Mouse (Mus musculus): Measurements from ENCODE around the gene Ephx4. TPM values are rescaled to one million over a fixed set of nuclear protein-coding genes. Genes with fewer than 3 reads are reported as not detected.
"Not testable (repeated sequence)": the region's sequence is repeated elsewhere in the genome, so short reads cannot be mapped to it uniquely, and the experiment has no call there.

The Ephx4 gene
- 3.0 and 3.7 TPM in 2 replicates for polyA plus RNA-seq (2015; fragmentation: Nextera tagmentation; extraction: Ambion mirVana)

DNA sequence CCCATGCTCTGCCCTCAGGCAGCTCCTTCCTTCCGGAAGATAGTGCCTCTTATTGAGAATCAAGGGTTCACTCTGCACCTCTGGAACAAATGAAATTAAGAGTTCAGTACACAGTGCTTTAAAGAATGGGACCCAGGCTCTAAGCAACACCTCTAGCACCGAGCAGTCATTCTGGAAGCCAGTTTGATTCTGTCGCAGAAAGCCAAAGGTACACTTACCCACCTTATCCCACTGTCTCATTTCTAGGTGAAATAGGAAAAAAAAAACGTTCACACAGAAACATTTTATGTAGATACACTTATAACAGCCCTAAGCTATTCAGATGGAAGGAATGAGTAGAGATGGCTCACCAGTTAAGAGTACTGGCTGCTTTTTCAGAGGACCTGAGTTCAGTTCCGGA, at the start of gene Ephx4:
TSS of gene Ephx4 (plus strand) at position 301 of the 400 bp plus-strand sequence.
- ATAC-seq (ENCODE audit: insufficient number of reproducible peaks, low FRiP score, low TSS enrichment, low read depth) = no peak

DNA sequence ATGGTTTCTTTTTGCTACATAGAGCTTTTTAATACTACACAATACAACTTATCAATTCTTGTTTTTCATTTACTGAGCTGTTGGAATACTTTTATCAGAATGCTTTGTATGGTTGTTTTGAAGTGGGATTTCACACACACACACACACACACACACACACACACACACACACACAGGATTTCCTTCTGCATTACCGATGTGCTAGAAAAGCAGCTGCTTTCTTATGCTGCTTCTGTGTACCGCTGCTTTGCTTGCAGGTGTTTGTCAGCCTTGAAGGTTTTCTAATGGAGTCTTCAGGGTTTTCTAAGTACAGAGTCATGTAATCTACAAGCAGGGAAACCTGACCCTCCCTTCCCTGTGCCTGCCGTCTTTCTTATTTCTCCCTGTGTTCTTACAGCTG, 48.6 kb upstream of the Ephx4 start:
- 39% methylated on average over 3 of the region's 3 CpGs for WGBS

More for the DNA sequence above, at the start of gene Ephx4:
- Histone ChIP-seq H3K4me1 (peaks cover 5% of the 10 kb centered on the region; the same call in 1 of the 2 replicates), H3K27me3 (peaks cover 26% of the 10 kb centered on the region), H3K4me3 (replicated peaks) (peak within 1 kb of the TSS; percentile 61), H3K4me2 (replicated peaks) (peak within 1 kb of the TSS; percentile 99), H3K9ac (peak within 1 kb of the TSS; percentile 57), H3K27ac (replicated peaks) (no peak within 1 kb of the TSS), H3K36me3 (no peaks in the 10 kb centered on the region), H3K9me3 (replicated peaks) (no peaks in the 10 kb centered on the region)
- WGBS = 11% methylated on average over 5 of the region's 5 CpGs

GRCm38 (mm10) chr5:107355801-107356200, 46.7 kb upstream of the Ephx4 start:
- H3K4me2 ChIP-seq (replicated peaks) = no peak overlapping the region
- H3K27me3 ChIP-seq = no peaks in the 10 kb centered on the region
- ATAC-seq (ENCODE audit: insufficient number of reproducible peaks, low FRiP score, low TSS enrichment, low read depth) = no peak
- no peak overlapping the region for H3K9ac ChIP-seq
- H3K9me3 ChIP-seq (replicated peaks) = no peaks in the 10 kb centered on the region
- H3K27ac ChIP-seq (replicated peaks) = no peak overlapping the region
- H3K4me1 ChIP-seq = peaks cover 8% of the 10 kb centered on the region; the same call in 1 of the 2 replicates
- no peak overlapping the region for H3K4me3 ChIP-seq (replicated peaks)
- no peaks in the 10 kb centered on the region for H3K36me3 ChIP-seq
- WGBS = 8% methylated on average over 1 of the region's 1 CpGs

More for the DNA sequence above, 48.6 kb upstream of the Ephx4 start:
- Histone ChIP-seq H3K4me1 (peaks cover 6% of the 10 kb centered on the region; the same call in 1 of the 2 replicates), H3K27ac (replicated peaks) (no peak overlapping the region), H3K4me2 (replicated peaks) (no peak overlapping the region), H3K4me3 (replicated peaks) (no peak overlapping the region), H3K36me3 (no peaks in the 10 kb centered on the region), H3K27me3 (no peaks in the 10 kb centered on the region), H3K9ac (no peak overlapping the region), H3K9me3 (replicated peaks) (no peaks in the 10 kb centered on the region)
- ATAC-seq (ENCODE audit: insufficient number of reproducible peaks, low FRiP score, low TSS enrichment, low read depth) = no peak

GRCm38 (mm10) chr5:107357723-107358122, 44.8 kb upstream of the Ephx4 start:
- Histone ChIP-seq H3K36me3 (no peaks in the 10 kb centered on the region), H3K4me1 (peaks cover 8% of the 10 kb centered on the region; the same call in 1 of the 2 replicates), H3K4me2 (replicated peaks) (no peak overlapping the region), H3K27ac (replicated peaks) (no peak overlapping the region), H3K9me3 (replicated peaks) (no peaks in the 10 kb centered on the region), H3K27me3 (no peaks in the 10 kb centered on the region), H3K9ac (no peak overlapping the region), H3K4me3 (replicated peaks) (no peak overlapping the region)
- ATAC-seq (ENCODE audit: insufficient number of reproducible peaks, low FRiP score, low TSS enrichment, low read depth) = no peak
- 86% methylated on average over 8 of the region's 8 CpGs for WGBS

GRCm38 (mm10) chr5:107359395-107360053, 43.0 kb upstream of the Ephx4 start:
- H3K9me3 ChIP-seq (replicated peaks) = no peaks in the 10 kb centered on the region
- peak overlapping the region; percentile 60 for H3K4me3 ChIP-seq (replicated peaks)
- peaks cover 8% of the 10 kb centered on the region; the same call in 1 of the 2 replicates for H3K4me1 ChIP-seq
- ATAC-seq (ENCODE audit: insufficient number of reproducible peaks, low FRiP score, low TSS enrichment, low read depth) = peak; percentile 95
- H3K36me3 ChIP-seq = no peaks in the 10 kb centered on the region; the same call in 1 of the 2 replicates
- H3K27me3 ChIP-seq = no peaks in the 10 kb centered on the region
- peak overlapping the region; percentile 45 for H3K4me2 ChIP-seq (replicated peaks)
- H3K27ac ChIP-seq (replicated peaks) = peak overlapping the region; percentile 82
- H3K9ac ChIP-seq = peak overlapping the region; percentile 47
- WGBS = 0% methylated on average over 32 of the region's 40 CpGs

- peak overlapping the region; percentile 47 for H3K9ac ChIP-seq
- H3K9me3 ChIP-seq (replicated peaks) = no peaks in the 10 kb centered on the region
- peak overlapping the region; percentile 45 for H3K4me2 ChIP-seq (replicated peaks)
- peak overlapping the region; percentile 82 for H3K27ac ChIP-seq (replicated peaks)
- peak overlapping the region; percentile 60 for H3K4me3 ChIP-seq (replicated peaks)
- no peaks in the 10 kb centered on the region for H3K27me3 ChIP-seq
- no peaks in the 10 kb centered on the region; the same call in 1 of the 2 replicates for H3K36me3 ChIP-seq
- ATAC-seq (ENCODE audit: insufficient number of reproducible peaks, low FRiP score, low TSS enrichment, low read depth) = no peak
- 10% methylated on average over 9 of the region's 9 CpGs for WGBS
- H3K4me1 ChIP-seq = peaks cover 8% of the 10 kb centered on the region; the same call in 1 of the 2 replicates
Observed at GRCm38 (mm10) chr5:107360054-107360730, 42.3 kb upstream of the Ephx4 start.

DNA sequence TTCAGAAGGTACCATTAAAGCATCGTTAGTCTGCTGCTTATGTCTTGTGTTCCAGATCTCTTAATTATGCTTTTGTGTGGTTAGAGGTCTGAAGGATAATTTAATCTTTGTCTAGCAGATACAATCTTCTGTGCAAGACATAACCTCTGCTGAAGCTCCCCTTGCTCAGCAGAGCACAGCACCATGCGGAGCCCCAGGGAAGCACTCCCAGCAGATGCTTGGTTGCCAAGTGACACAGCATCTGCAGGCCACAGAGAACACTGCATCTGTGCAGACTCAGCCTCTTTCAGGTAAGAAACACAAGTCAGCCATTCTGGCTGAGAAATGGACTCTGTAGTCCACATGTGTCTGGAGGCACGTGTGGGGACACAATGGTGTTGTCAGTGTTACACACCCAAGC, 32.5 kb upstream of the Ephx4 start:
- no peak overlapping the region for H3K4me2 ChIP-seq (replicated peaks)
- H3K9ac ChIP-seq = no peak overlapping the region
- no peak overlapping the region for H3K27ac ChIP-seq (replicated peaks)
- H3K4me1 ChIP-seq = no peaks in the 10 kb centered on the region
- no peaks in the 10 kb centered on the region for H3K9me3 ChIP-seq (replicated peaks)
- H3K36me3 ChIP-seq = peaks cover 29% of the 10 kb centered on the region
- WGBS = 55% methylated on average over 3 of the region's 3 CpGs
- ATAC-seq (ENCODE audit: insufficient number of reproducible peaks, low FRiP score, low TSS enrichment, low read depth) = no peak
- no peaks in the 10 kb centered on the region for H3K27me3 ChIP-seq
- no peak overlapping the region for H3K4me3 ChIP-seq (replicated peaks)

GRCm38 (mm10) chr5:107371335-107371734, 31.2 kb upstream of the Ephx4 start:
- H3K4me3 ChIP-seq (replicated peaks) = no peak overlapping the region
- H3K9me3 ChIP-seq (replicated peaks) = no peaks in the 10 kb centered on the region
- H3K9ac ChIP-seq = no peak overlapping the region
- H3K36me3 ChIP-seq = peaks cover 30% of the 10 kb centered on the region
- WGBS = 86% methylated on average over 5 of the region's 5 CpGs
- no peak for ATAC-seq (ENCODE audit: insufficient number of reproducible peaks, low FRiP score, low TSS enrichment, low read depth)
- H3K27me3 ChIP-seq = no peaks in the 10 kb centered on the region
- no peak overlapping the region for H3K27ac ChIP-seq (replicated peaks)
- no peaks in the 10 kb centered on the region for H3K4me1 ChIP-seq
- no peak overlapping the region for H3K4me2 ChIP-seq (replicated peaks)

GRCm38 (mm10) chr5:107373256-107373655, 29.3 kb upstream of the Ephx4 start:
- Histone ChIP-seq H3K4me2 (replicated peaks) (no peak overlapping the region), H3K36me3 (peaks cover 32% of the 10 kb centered on the region), H3K27me3 (no peaks in the 10 kb centered on the region), H3K4me1 (no peaks in the 10 kb centered on the region), H3K27ac (replicated peaks) (no peak overlapping the region), H3K9me3 (replicated peaks) (no peaks in the 10 kb centered on the region), H3K4me3 (replicated peaks) (no peak overlapping the region), H3K9ac (no peak overlapping the region)
- no peak for ATAC-seq (ENCODE audit: insufficient number of reproducible peaks, low FRiP score, low TSS enrichment, low read depth)
- WGBS = 77% methylated on average over 4 of the region's 4 CpGs

- H3K27me3 ChIP-seq; H3K27ac ChIP-seq (replicated peaks); H3K9me3 ChIP-seq (replicated peaks); H3K4me2 ChIP-seq (replicated peaks); ATAC-seq (ENCODE audit: insufficient number of reproducible peaks, low FRiP score, low TSS enrichment, low read depth); H3K4me3 ChIP-seq (replicated peaks); H3K4me1 ChIP-seq; H3K9ac ChIP-seq: not testable (repeated sequence)
- H3K36me3 ChIP-seq = peaks cover 21% of the 10 kb centered on the region
Observed at GRCm38 (mm10) chr5:107386448-107386847, 16.1 kb upstream of the Ephx4 start.

DNA sequence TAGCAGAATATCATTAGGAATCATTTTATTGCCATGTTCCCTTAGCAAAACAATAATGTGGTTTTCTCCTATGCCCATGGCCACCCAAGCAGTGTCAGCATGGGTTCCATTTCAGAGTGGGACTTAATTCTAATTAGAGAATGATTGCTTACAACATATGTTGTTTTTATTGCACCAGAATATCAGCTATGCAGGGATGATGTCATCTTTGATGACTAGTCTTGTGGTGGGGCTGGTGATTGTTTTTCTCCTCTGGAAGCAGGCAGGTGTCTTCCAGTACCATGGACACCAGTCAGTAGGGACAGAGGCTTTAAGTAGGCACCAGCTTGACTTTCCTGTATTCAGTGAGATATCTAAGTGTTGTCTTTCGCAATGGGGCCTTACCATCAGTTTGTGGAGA, 14.7 kb upstream of the Ephx4 start:
- Histone ChIP-seq H3K9ac (no peak overlapping the region), H3K4me1 (no peaks in the 10 kb centered on the region), H3K27ac (replicated peaks) (no peak overlapping the region), H3K27me3 (no peaks in the 10 kb centered on the region), H3K4me3 (replicated peaks) (no peak overlapping the region), H3K9me3 (replicated peaks) (no peaks in the 10 kb centered on the region), H3K4me2 (replicated peaks) (no peak overlapping the region), H3K36me3 (peaks cover 13% of the 10 kb centered on the region)
- ATAC-seq (ENCODE audit: insufficient number of reproducible peaks, low FRiP score, low TSS enrichment, low read depth) = no peak
- WGBS = 84% methylated on average over 1 of the region's 1 CpGs

All from embryonic facial prominence, embryonic 15.5 days (tissue).